Mouse (Mus musculus): ENCODE measurements around the gene Sprtn. TPM values are rescaled to one million over a fixed set of nuclear protein-coding genes. Genes with fewer than 3 reads are reported as not detected.

Sprtn gene
- 27.9 TPM for polyA plus RNA-seq (2015; fragmentation: Illumina TruSeq; extraction: RNeasy Lipid Tissue Mini Kit (QIAGEN cat#74804); ENCODE audit: insufficient read depth, low replicate concordance)

GRCm38 (mm10) chr8:124897386-124898250 is at the start of gene Sprtn, which contains the start of gene Exoc8:
Gene Sprtn (plus strand): TSS chr8:124897886.
Gene Exoc8 (minus strand): TSS chr8:124897705.

GRCm38 (mm10) chr8:124862321-124863162 is 35.1 kb upstream of the Sprtn start, which contains the start of the genes Gnpat and 2810004N23Rik:
Gene Gnpat (plus strand): TSS chr8:124863033.
Gene 2810004N23Rik (minus strand): TSS chr8:124863120.

DNA sequence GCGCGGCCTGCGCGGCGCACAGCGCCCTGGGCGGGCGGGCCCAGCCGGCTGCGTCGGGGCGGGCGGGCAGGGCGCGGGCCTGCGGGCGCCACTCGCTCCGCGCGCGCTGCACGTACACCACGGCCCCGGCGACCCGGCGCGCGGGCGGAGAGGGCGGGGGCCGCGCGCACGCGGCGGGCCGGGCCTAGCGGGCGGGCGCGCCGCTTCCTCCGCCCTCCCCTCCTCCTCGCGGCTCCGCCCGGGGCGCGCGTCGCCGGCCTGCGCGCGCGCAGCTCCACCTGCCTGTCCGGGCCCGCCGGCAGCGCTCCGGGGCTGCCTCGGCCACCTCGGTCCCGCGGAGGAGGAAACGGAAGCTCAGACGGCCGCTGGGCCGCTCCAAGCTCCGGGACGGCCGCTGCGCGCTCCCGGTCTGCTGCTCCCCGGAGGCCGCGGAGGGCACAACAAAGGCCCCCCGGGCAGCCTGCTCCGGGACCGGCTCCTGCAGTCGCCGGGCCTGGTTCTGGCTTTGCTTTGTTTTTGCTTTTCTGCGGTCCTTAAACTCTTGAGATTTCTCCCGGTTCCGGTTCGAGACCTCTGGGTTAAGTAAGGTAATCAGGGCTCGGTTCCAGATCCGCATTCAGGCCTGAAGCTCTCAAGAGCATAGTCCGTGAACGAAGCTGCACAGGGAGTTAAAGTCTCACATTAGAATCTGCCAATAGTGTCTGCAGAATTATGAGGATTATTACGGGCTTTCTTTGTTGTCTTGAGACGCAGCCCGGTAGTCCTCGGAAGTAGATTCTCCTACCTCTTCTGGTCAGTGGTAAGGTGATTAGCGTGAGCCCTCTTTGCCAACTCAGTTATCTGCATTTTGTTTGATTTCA is 51.8 kb downstream of the Sprtn start, which contains the start of gene Egln1:
TSS of gene Egln1 (minus strand) at position 116 of the 860 bp plus-strand sequence.

Other genes starting within 250 kb of the Sprtn start
- 21.0 TPM for gene 2310022B05Rik, start 234.5 kb upstream of the Sprtn start, polyA plus RNA-seq (2015; fragmentation: Illumina TruSeq; extraction: RNeasy Lipid Tissue Mini Kit (QIAGEN cat#74804); ENCODE audit: insufficient read depth, low replicate concordance)
- gene Ttc13, start 175.9 kb upstream of the Sprtn start, polyA plus RNA-seq (2015; fragmentation: Illumina TruSeq; extraction: RNeasy Lipid Tissue Mini Kit (QIAGEN cat#74804); ENCODE audit: insufficient read depth, low replicate concordance): 66.7 TPM
- gene Arv1, start 175.7 kb upstream of the Sprtn start, polyA plus RNA-seq (2015; fragmentation: Illumina TruSeq; extraction: RNeasy Lipid Tissue Mini Kit (QIAGEN cat#74804); ENCODE audit: insufficient read depth, low replicate concordance): 18.7 TPM
- 0.65 TPM for gene Fam89a, start 146.1 kb upstream of the Sprtn start, polyA plus RNA-seq (2015; fragmentation: Illumina TruSeq; extraction: RNeasy Lipid Tissue Mini Kit (QIAGEN cat#74804); ENCODE audit: insufficient read depth, low replicate concordance)
- gene Trim67, start 104.8 kb upstream of the Sprtn start, polyA plus RNA-seq (2015; fragmentation: Illumina TruSeq; extraction: RNeasy Lipid Tissue Mini Kit (QIAGEN cat#74804); ENCODE audit: insufficient read depth, low replicate concordance): not detected
- gene Gnpat, start 34.9 kb upstream of the Sprtn start, polyA plus RNA-seq (2015; fragmentation: Illumina TruSeq; extraction: RNeasy Lipid Tissue Mini Kit (QIAGEN cat#74804); ENCODE audit: insufficient read depth, low replicate concordance): 99.7 TPM
- 32.6 TPM for gene 2810004N23Rik, start 34.8 kb upstream of the Sprtn start, polyA plus RNA-seq (2015; fragmentation: Illumina TruSeq; extraction: RNeasy Lipid Tissue Mini Kit (QIAGEN cat#74804); ENCODE audit: insufficient read depth, low replicate concordance)
- 12.7 TPM for gene Exoc8, start 181 bp upstream of the Sprtn start, polyA plus RNA-seq (2015; fragmentation: Illumina TruSeq; extraction: RNeasy Lipid Tissue Mini Kit (QIAGEN cat#74804); ENCODE audit: insufficient read depth, low replicate concordance)
- gene Egln1, start 51.4 kb downstream of the Sprtn start, polyA plus RNA-seq (2015; fragmentation: Illumina TruSeq; extraction: RNeasy Lipid Tissue Mini Kit (QIAGEN cat#74804); ENCODE audit: insufficient read depth, low replicate concordance): 20.4 TPM
- gene Tsnax, start 115.1 kb downstream of the Sprtn start, polyA plus RNA-seq (2015; fragmentation: Illumina TruSeq; extraction: RNeasy Lipid Tissue Mini Kit (QIAGEN cat#74804); ENCODE audit: insufficient read depth, low replicate concordance): 91.1 TPM
- 0.54 TPM for gene Disc1, start 156.3 kb downstream of the Sprtn start, polyA plus RNA-seq (2015; fragmentation: Illumina TruSeq; extraction: RNeasy Lipid Tissue Mini Kit (QIAGEN cat#74804); ENCODE audit: insufficient read depth, low replicate concordance)